Mouse (Mus musculus) adrenal gland, adult 10 weeks (tissue): ENCODE measurements around the gene Foxo6. TPM values are rescaled to one million over a fixed set of nuclear protein-coding genes. Genes with fewer than 3 reads are reported as not detected.

ENCODE experiments used
- polyA plus RNA-seq: library from polyadenylated mRNA; stranded (reverse); fragments of 350-450 nt; fragmentation: Illumina TruSeq; extraction: RNeasy Lipid Tissue Mini Kit (QIAGEN cat#74804); gene quantifications from one replicate; pipeline ENCODE4 v1.2.3, GENCODE M21; 2014; ENCODE audit warnings: low read depth, low replicate concordance

Gene Foxo6
- polyA plus RNA-seq: not detected

DNA sequence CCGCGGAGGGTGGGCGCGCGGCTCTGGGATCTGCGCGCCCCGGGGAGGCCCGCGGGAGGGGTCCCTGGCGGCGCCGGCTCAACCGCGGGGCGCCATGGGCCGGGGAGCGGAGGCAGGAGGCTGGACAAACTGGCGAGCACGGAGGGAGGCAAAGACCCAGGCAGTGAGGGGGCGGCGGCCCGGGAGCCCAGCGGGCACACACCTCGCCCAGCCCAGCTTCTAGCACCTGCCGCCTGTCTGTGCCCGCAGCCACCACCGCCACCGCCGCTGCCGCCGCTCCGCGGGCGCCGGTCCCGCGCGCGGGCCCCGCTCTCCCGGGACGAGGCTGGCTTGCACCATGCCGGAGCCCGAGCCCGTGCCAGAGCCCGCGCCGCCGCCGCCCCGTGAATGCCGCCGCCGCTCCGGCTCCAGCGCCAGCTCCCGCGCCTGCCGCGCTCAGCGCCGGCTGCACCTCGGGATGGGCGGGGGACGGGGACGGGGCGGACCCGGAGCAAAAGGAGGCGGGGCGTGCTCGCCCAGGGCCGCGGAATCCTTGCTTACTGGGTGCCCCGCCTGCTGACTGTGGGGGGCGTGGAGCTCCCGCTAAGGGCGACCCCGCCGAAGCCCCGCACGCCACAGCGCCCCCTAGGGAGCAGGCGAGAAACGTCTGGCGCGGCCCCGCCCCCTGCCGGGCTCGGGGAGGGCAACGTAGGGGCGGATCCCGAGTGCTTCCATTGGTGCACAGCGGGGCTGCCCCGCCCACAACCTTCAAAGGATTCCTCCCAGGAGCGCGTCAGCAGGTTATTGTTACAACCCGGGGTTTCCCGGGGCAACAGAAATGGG lies at the start of gene Foxo6:
Gene Foxo6, minus strand, starts transcription at position 60 of the 822 bp plus-strand sequence.

Other genes starting within 250 kb of the Foxo6 start
- not detected for gene AL607142.1, start 222.4 kb downstream of the Foxo6 start, polyA plus RNA-seq
- gene Edn2, start 126.1 kb downstream of the Foxo6 start, polyA plus RNA-seq: not detected
- gene Scmh1, start 117.9 kb upstream of the Foxo6 start, polyA plus RNA-seq: 18.0 TPM
- not detected for gene Slfnl1, start 244.9 kb upstream of the Foxo6 start, polyA plus RNA-seq